ENCODE assay signal across 8 mouse cellular contexts in genomic region chr11:55031211-55031990, GRCm38 (mm10). TPM values are rescaled to one million over a fixed set of nuclear protein-coding genes. Genes with fewer than 3 reads are reported as not detected.
DNase-seq lines count a peak whose midpoint lies in the region; ATAC-seq lines count a peak whose summit lies in the region.

No protein-coding gene starts in this region.

- 62% methylated on average over 10 of the region's 10 CpGs for WGBS in forebrain, embryonic 10.5 days
- 61% methylated on average over 10 of the region's 10 CpGs for WGBS in forebrain, embryonic 11.5 days
- WGBS in hindbrain, embryonic 11.5 days: 52% methylated on average over 10 of the region's 10 CpGs
- WGBS in midbrain, embryonic 10.5 days: 56% methylated on average over 10 of the region's 10 CpGs

- peak overlapping the region; percentile 70 for H3K4me3 ChIP-seq in forebrain, embryonic 10.5 days
- H3K4me3 ChIP-seq in forebrain, embryonic 11.5 days (ENCODE audit: low read depth, low read length): no peak overlapping the region
- no peak overlapping the region for H3K4me3 ChIP-seq in hindbrain, embryonic 11.5 days (ENCODE audit: low read depth, low read length)
- H3K4me3 ChIP-seq in midbrain, embryonic 10.5 days: peak overlapping the region; percentile 67; the same call in 1 of the 2 replicates

- H3K4me2 ChIP-seq in forebrain, embryonic 11.5 days (ENCODE audit: low read depth, low read length, severe bottlenecking): no peak overlapping the region
- H3K4me2 ChIP-seq in hindbrain, embryonic 11.5 days (replicated peaks; ENCODE audit: low read depth, low read length): 0 out of 2 replicates have a peak overlapping the region, but pooled peaks have one; percentile 7

- no peak overlapping the region for H3K9ac ChIP-seq in forebrain, embryonic 11.5 days (ENCODE audit: low read length)
- H3K9ac ChIP-seq in hindbrain, embryonic 11.5 days (ENCODE audit: low read depth, low read length): no peak overlapping the region

- no peak for DNase-seq in forebrain, embryonic 10.5 days (ENCODE audit: extremely low spot score, low spot score)
- no peak for DNase-seq in forebrain, embryonic 11.5 days (ENCODE audit: low spot score)
- DNase-seq in CD4-positive helper T cell, adult 2 months (ENCODE audit: low read depth, low spot score): peak; percentile 78
- DNase-seq in hindbrain, embryonic 11.5 days (ENCODE audit: low spot score): no peak
- DNase-seq in midbrain, embryonic 10.5 days (ENCODE audit: low spot score): no peak
- peak; percentile 25 to 27 for DNase-seq in thymus, postnatal 36 days
- DNase-seq in urinary bladder, postnatal 4 days (ENCODE audit: low spot score in 2 of 2): no peak
- DNase-seq in urinary bladder, postnatal 14 days (ENCODE audit: low spot score): no peak

- peaks cover 34% of the 10 kb centered on the region for H3K4me1 ChIP-seq in forebrain, embryonic 10.5 days
- H3K4me1 ChIP-seq in forebrain, embryonic 11.5 days (replicated peaks; ENCODE audit: control insufficient read depth, insufficient read depth, low read length): peaks cover 9% of the 10 kb centered on the region
- H3K4me1 ChIP-seq in hindbrain, embryonic 11.5 days (replicated peaks; ENCODE audit: control insufficient read depth, insufficient read depth, low read length): no peaks in the 10 kb centered on the region; the same call in none of the 2 replicates
- peaks cover 32% of the 10 kb centered on the region for H3K4me1 ChIP-seq in midbrain, embryonic 10.5 days

- H3K27ac ChIP-seq in forebrain, embryonic 10.5 days: peak overlapping the region; percentile 67
- H3K27ac ChIP-seq in forebrain, embryonic 11.5 days (ENCODE audit: low read depth, low read length): no peak overlapping the region
- H3K27ac ChIP-seq in hindbrain, embryonic 11.5 days (ENCODE audit: low read depth, low read length): no peak overlapping the region
- peak overlapping the region; percentile 63 for H3K27ac ChIP-seq in midbrain, embryonic 10.5 days (replicated peaks)

- ATAC-seq in forebrain, embryonic 11.5 days (replicated peaks; ENCODE audit: low FRiP score): no peak
- ATAC-seq in hindbrain, embryonic 11.5 days (ENCODE audit: low FRiP score): no peak

- no peaks in the 10 kb centered on the region for H3K36me3 ChIP-seq in forebrain, embryonic 10.5 days (replicated peaks)
- no peaks in the 10 kb centered on the region for H3K36me3 ChIP-seq in forebrain, embryonic 11.5 days (ENCODE audit: control insufficient read depth, insufficient read depth, low read length)
- no peaks in the 10 kb centered on the region for H3K36me3 ChIP-seq in hindbrain, embryonic 11.5 days (ENCODE audit: control insufficient read depth, insufficient read depth, low read length)
- H3K36me3 ChIP-seq in midbrain, embryonic 10.5 days: no peaks in the 10 kb centered on the region

- H3K27me3 ChIP-seq in forebrain, embryonic 10.5 days (ENCODE audit: poor library complexity, severe bottlenecking): peaks cover 53% of the 10 kb centered on the region
- peaks cover 2% of the 10 kb centered on the region; the same call in 1 of the 2 replicates for H3K27me3 ChIP-seq in forebrain, embryonic 11.5 days (ENCODE audit: control insufficient read depth, insufficient read depth, low read length)
- peaks cover 4% of the 10 kb centered on the region for H3K27me3 ChIP-seq in hindbrain, embryonic 11.5 days (ENCODE audit: control insufficient read depth, insufficient read depth, low read length)
- H3K27me3 ChIP-seq in midbrain, embryonic 10.5 days (ENCODE audit: low read depth, poor library complexity, severe bottlenecking): peaks cover 50% of the 10 kb centered on the region

- H3K9me3 ChIP-seq in forebrain, embryonic 10.5 days: no peaks in the 10 kb centered on the region
- no peaks in the 10 kb centered on the region for H3K9me3 ChIP-seq in forebrain, embryonic 11.5 days (ENCODE audit: control insufficient read depth, low read length)
- no peaks in the 10 kb centered on the region for H3K9me3 ChIP-seq in hindbrain, embryonic 11.5 days (ENCODE audit: control insufficient read depth, low read length)
- no peaks in the 10 kb centered on the region for H3K9me3 ChIP-seq in midbrain, embryonic 10.5 days (replicated peaks)

RNA-seq across cellular contexts. Expression of gene Anxa6, which starts 1.8 kb away (rescaled TPM):
- 35.4 and 38.9 TPM in 2 replicates for polyA plus RNA-seq in forebrain, embryonic 10.5 days (2016; fragmentation: Nextera tagmentation; extraction: Ambion mirVana)
- polyA plus RNA-seq in forebrain, embryonic 11.5 days (2014; fragmentation: Nextera tagmentation; extraction: Ambion mirVana): 59.6 and 66.7 TPM in 2 replicates
- polyA plus RNA-seq in hindbrain, embryonic 11.5 days (2014; fragmentation: Nextera tagmentation; extraction: Ambion mirVana): 90.2 and 91.6 TPM in 2 replicates
- 53.9 and 71.1 TPM in 2 replicates for polyA plus RNA-seq in midbrain, embryonic 10.5 days (2016; fragmentation: Nextera tagmentation; extraction: Ambion mirVana)

RNA-seq across cellular contexts. Expression of gene Ccdc69, which starts 46.5 kb away (rescaled TPM):
- polyA plus RNA-seq in forebrain, embryonic 10.5 days (2016; fragmentation: Nextera tagmentation; extraction: Ambion mirVana): 0.25 and 0.73 TPM in 2 replicates
- 0.36 TPM in 1 of 2 replicates, not detected in the other for polyA plus RNA-seq in forebrain, embryonic 11.5 days (2014; fragmentation: Nextera tagmentation; extraction: Ambion mirVana)
- polyA plus RNA-seq in hindbrain, embryonic 11.5 days (2014; fragmentation: Nextera tagmentation; extraction: Ambion mirVana): 0.36 and 1.1 TPM in 2 replicates
- polyA plus RNA-seq in midbrain, embryonic 10.5 days (2016; fragmentation: Nextera tagmentation; extraction: Ambion mirVana): 0.34 and 0.39 TPM in 2 replicates

Comparison
In these comparisons a context has a peak if more than half of its experiments do, and no peak if none do; other contexts are left out.
1. H3K27ac ChIP-seq: peak in forebrain, embryonic 10.5 days (single experiment) and midbrain, embryonic 10.5 days (single experiment); none in forebrain, embryonic 11.5 days (single experiment) and hindbrain, embryonic 11.5 days (single experiment).
2. H3K4me3 ChIP-seq: peak in forebrain, embryonic 10.5 days (single experiment) and midbrain, embryonic 10.5 days (single experiment); none in forebrain, embryonic 11.5 days (single experiment) and hindbrain, embryonic 11.5 days (single experiment).
3. DNase-seq: peak in CD4-positive helper T cell, adult 2 months (single experiment) and thymus, postnatal 36 days (2 of 2); none in forebrain, embryonic 10.5 days (single experiment), forebrain, embryonic 11.5 days (single experiment), hindbrain, embryonic 11.5 days (single experiment), midbrain, embryonic 10.5 days (single experiment), urinary bladder, postnatal 4 days (0 of 2) and urinary bladder, postnatal 14 days (single experiment).